Mouse (Mus musculus) embryonic facial prominence, embryonic 12.5 days (tissue): Measurements from ENCODE around the gene Mrps5. TPM values are rescaled to one million over a fixed set of nuclear protein-coding genes. Genes with fewer than 3 reads are reported as not detected.

Experiments used
- ATAC-seq: fragments of 200-750 bp; cut with Nextera tagmentation; 2 replicates; pipeline ENCODE4 v1.8.0; 2017; ENCODE audit not compliant: insufficient number of reproducible peaks, insufficient read depth, low FRiP score, low TSS enrichment
- H3K27ac ChIP-seq: fragments of 300-500 bp; sonication (generic); 2 replicates; pipeline ENCODE4 v1.5.1; 2016; ENCODE audit warnings: mild to moderate bottlenecking
- H3K27me3 ChIP-seq: fragments of 300-500 bp; sonication (generic); 2 replicates; pipeline ENCODE4 v1.6.1; 2016; ENCODE audit warnings: mild to moderate bottlenecking, moderate library complexity
- H3K36me3 ChIP-seq: fragments of 300-500 bp; sonication (generic); 2 replicates; pipeline ENCODE4 v1.6.1; 2016; ENCODE audit warnings: mild to moderate bottlenecking
- H3K4me1 ChIP-seq: fragments of 300-500 bp; sonication (generic); 2 replicates; pipeline ENCODE4 v1.6.1; 2016
- H3K4me2 ChIP-seq: fragments of 300-500 bp; sonication (generic); replicated peaks from 2 replicates; pipeline ENCODE4 v1.6.1; 2016; ENCODE audit warnings: mild to moderate bottlenecking, moderate library complexity
- H3K4me3 ChIP-seq: fragments of 300-500 bp; sonication (generic); 2 replicates; pipeline ENCODE4 v1.5.1; 2016; ENCODE audit warnings: mild to moderate bottlenecking
- H3K9ac ChIP-seq: fragments of 300-500 bp; sonication (generic); 2 replicates; pipeline ENCODE4 v1.6.1; 2016; ENCODE audit warnings: mild to moderate bottlenecking, moderate library complexity
- H3K9me3 ChIP-seq: fragments of 300-500 bp; sonication (generic); 2 replicates; pipeline ENCODE4 v1.6.1; 2016; ENCODE audit warnings: mild to moderate bottlenecking, moderate library complexity
- WGBS: fragments of 180-500 bp; shearing (Covaris S2); methylation state at CpG from one replicate; pipeline ENCODE4 v1.1.7; 2016; 5-methylcytosine and 5-hydroxymethylcytosine counted together
- polyA plus RNA-seq: library from polyadenylated mRNA; unstranded; fragments of >200 nt; fragmentation: Nextera tagmentation; extraction: Ambion mirVana; gene quantifications from 2 replicates; pipeline ENCODE4 v1.2.1, GENCODE M21; 2016

Gene Mrps5
- polyA plus RNA-seq, 1 experiment from 2014 or later: 139 TPM

GRCm38 (mm10) chr2:127624786-127625185 lies 37.8 kb downstream of the Mrps5 start:
- H3K4me3 ChIP-seq: no peak overlapping the region
- H3K9me3 ChIP-seq: no peaks in the 10 kb centered on the region
- H3K4me2 ChIP-seq: no peak overlapping the region
- H3K9ac ChIP-seq: no peak overlapping the region
- H3K36me3 ChIP-seq: no peaks in the 10 kb centered on the region
- H3K27me3 ChIP-seq: no peaks in the 10 kb centered on the region
- ATAC-seq: no peak
- no peaks in the 10 kb centered on the region for H3K4me1 ChIP-seq
- H3K27ac ChIP-seq: no peak overlapping the region
- 87% methylated on average over 2 of the region's 2 CpGs for WGBS

DNA sequence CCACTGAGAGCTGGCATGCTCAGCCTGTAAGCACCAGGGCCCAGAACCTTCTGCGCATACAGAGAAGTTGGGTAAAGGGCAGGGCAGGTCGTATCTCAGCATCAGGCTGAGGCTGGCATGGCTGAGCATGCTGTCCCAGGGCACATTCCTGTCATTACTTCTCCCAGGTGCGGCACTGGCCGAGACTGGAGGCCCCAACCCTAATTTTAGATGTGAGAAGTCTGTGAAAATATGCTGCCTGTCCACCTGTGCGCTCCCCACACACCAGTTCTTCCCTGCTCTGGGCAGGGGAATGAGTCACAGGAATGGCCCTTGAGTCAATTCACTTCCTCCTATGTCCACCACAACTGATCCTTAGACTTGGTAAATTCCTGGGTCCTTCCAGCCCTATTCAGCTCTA lies 38.6 kb downstream of the Mrps5 start:
- Histone ChIP-seq H3K4me2 (no peak overlapping the region), H3K27me3 (no peaks in the 10 kb centered on the region), H3K4me3 (no peak overlapping the region), H3K9ac (no peak overlapping the region), H3K4me1 (no peaks in the 10 kb centered on the region), H3K9me3 (no peaks in the 10 kb centered on the region), H3K36me3 (no peaks in the 10 kb centered on the region), H3K27ac (no peak overlapping the region)
- WGBS: 57% methylated on average over 5 of the region's 5 CpGs
- no peak for ATAC-seq

- no peaks in the 10 kb centered on the region for H3K36me3 ChIP-seq
- ATAC-seq: no peak
- no peak overlapping the region for H3K4me2 ChIP-seq
- no peaks in the 10 kb centered on the region for H3K27me3 ChIP-seq
- no peak overlapping the region for H3K27ac ChIP-seq
- no peak overlapping the region for H3K9ac ChIP-seq
- WGBS: 28% methylated on average over 6 of the region's 6 CpGs
- no peak overlapping the region for H3K4me3 ChIP-seq
- H3K4me1 ChIP-seq: no peaks in the 10 kb centered on the region
- H3K9me3 ChIP-seq: no peaks in the 10 kb centered on the region
Measured at GRCm38 (mm10) chr2:127627354-127627753, 40.3 kb downstream of the Mrps5 start.

DNA sequence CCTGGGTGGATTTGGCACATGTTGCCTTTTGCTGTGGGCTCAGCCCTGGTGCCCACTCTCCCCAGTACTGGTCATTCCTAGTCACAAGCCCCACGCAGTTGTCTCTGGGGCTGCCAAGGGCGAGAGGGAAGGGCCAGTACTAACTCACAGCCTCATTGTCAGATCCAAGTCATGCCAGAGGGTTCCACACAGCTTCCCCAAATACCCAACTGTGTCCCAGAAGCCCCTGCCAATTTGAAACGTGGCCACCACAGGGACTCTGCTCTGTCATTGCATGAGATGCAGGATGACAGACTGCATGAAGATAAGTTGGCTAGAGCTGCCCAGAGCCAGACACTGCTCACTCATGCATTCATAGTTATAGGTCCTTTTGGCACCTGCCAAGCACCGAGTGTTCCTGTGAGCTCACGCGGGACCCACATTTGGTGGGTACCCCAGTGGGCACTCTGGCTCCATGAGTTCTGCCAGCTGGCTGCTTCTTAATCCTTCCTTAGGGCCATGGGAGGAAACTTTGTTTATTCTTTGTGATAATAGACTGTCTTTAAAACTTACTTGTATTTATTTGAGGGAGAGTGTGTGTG lies 41.1 kb downstream of the Mrps5 start:
- H3K9ac ChIP-seq: no peak overlapping the region
- 85% methylated on average over 6 of the region's 6 CpGs for WGBS
- no peak overlapping the region for H3K4me3 ChIP-seq
- ATAC-seq: no peak
- no peaks in the 10 kb centered on the region for H3K27me3 ChIP-seq
- H3K9me3 ChIP-seq: no peaks in the 10 kb centered on the region
- no peaks in the 10 kb centered on the region for H3K36me3 ChIP-seq
- no peak overlapping the region for H3K27ac ChIP-seq
- H3K4me2 ChIP-seq: no peak overlapping the region
- H3K4me1 ChIP-seq: no peaks in the 10 kb centered on the region

DNA sequence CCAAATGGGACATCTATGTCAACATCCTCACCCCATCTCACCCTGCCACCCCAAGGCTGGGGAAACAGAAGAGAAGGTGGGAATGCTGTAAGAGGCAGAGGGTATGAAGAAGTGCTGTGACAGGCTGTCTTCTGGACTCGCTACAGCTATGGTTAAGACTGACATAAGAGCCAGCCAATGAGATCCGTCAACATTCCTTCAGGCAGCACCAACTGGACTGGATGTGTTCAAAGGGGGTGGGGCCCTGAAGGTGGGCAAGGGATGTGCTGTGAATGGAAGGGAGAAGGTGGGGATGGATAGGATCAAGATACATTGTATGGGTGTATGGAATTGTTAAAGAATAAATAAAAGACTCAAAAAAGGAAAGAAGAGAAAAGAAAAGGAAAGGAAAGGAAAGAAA lies 45.6 kb downstream of the Mrps5 start:
- WGBS: 63% methylated on average over 2 of the region's 2 CpGs
- H3K27ac ChIP-seq: no peak overlapping the region

GRCm38 (mm10) chr2:127635581-127635980 lies 48.6 kb downstream of the Mrps5 start:
- H3K27me3 ChIP-seq: no peaks in the 10 kb centered on the region
- H3K27ac ChIP-seq: no peak overlapping the region
- no peak overlapping the region for H3K4me2 ChIP-seq
- H3K4me3 ChIP-seq: no peak overlapping the region
- ATAC-seq: no peak
- H3K36me3 ChIP-seq: no peaks in the 10 kb centered on the region
- no peaks in the 10 kb centered on the region for H3K4me1 ChIP-seq
- H3K9me3 ChIP-seq: no peaks in the 10 kb centered on the region
- no peak overlapping the region for H3K9ac ChIP-seq
- WGBS: 63% methylated on average over 6 of the region's 6 CpGs

More for the DNA sequence above, 45.6 kb downstream of the Mrps5 start:
- no peaks in the 10 kb centered on the region for H3K36me3 ChIP-seq
- no peak for ATAC-seq
- H3K27me3 ChIP-seq: no peaks in the 10 kb centered on the region
- H3K9me3 ChIP-seq: no peaks in the 10 kb centered on the region
- H3K4me2 ChIP-seq: no peak overlapping the region
- no peak overlapping the region for H3K4me3 ChIP-seq
- no peak overlapping the region for H3K9ac ChIP-seq
- no peaks in the 10 kb centered on the region for H3K4me1 ChIP-seq

GRCm38 (mm10) chr2:127638973-127639372 lies 52.0 kb downstream of the Mrps5 start:
- WGBS: 67% methylated on average over 9 of the region's 9 CpGs
- Histone ChIP-seq H3K4me2 (no peak overlapping the region), H3K27ac (no peak overlapping the region), H3K4me3 (no peak overlapping the region), H3K36me3 (no peaks in the 10 kb centered on the region), H3K4me1 (peaks cover 7% of the 10 kb centered on the region), H3K9ac (no peak overlapping the region), H3K27me3 (0 out of 2 replicates have a peak, but pooled peaks cover 4% of the 10 kb centered on the region), H3K9me3 (no peaks in the 10 kb centered on the region)
- ATAC-seq: no peak

- 0 out of 2 replicates have a peak, but pooled peaks have one; percentile 39 for ATAC-seq
Measured at GRCm38 (mm10) chr2:127643728-127644704, 57.0 kb downstream of the Mrps5 start.

DNA sequence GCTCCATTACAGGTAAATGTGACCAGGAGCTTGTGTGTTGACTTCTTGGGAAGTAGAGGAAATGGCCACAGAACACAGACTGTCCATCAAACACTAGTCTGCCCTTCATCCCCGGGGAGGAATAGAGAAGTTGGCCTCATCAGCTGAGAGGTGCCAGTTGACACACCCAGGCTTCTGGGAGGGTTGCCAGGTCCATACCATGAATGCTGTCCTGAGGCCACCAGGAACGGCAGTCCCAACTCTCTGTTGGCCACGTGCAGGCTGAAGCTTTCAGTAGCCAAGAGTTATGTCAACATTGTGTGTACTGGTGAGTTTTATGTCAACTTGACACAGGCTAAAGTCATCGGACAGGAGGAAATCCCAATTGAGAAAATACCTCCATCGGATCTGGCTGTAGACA lies 59.9 kb downstream of the Mrps5 start:
- no peak overlapping the region for H3K4me2 ChIP-seq
- H3K36me3 ChIP-seq: no peaks in the 10 kb centered on the region
- H3K9ac ChIP-seq: no peak overlapping the region
- no peak overlapping the region for H3K27ac ChIP-seq
- no peak overlapping the region for H3K4me3 ChIP-seq
- no peaks in the 10 kb centered on the region for H3K9me3 ChIP-seq
- WGBS: 73% methylated on average over 5 of the region's 5 CpGs
- ATAC-seq: no peak
- peaks cover 18% of the 10 kb centered on the region for H3K4me1 ChIP-seq
- peaks cover 10% of the 10 kb centered on the region for H3K27me3 ChIP-seq

More at GRCm38 (mm10) chr2:127643728-127644704, 57.0 kb downstream of the Mrps5 start:
- 42% methylated on average over 19 of the region's 19 CpGs for WGBS
- H3K27me3 ChIP-seq: peaks cover 4% of the 10 kb centered on the region; the same call in 1 of the 2 replicates
- H3K4me2 ChIP-seq: peak overlapping the region; percentile 16; the same call in 1 of the 2 replicates
- no peak overlapping the region for H3K4me3 ChIP-seq
- peak overlapping the region; percentile 59; the same call in 1 of the 2 replicates for H3K27ac ChIP-seq
- no peaks in the 10 kb centered on the region for H3K36me3 ChIP-seq
- H3K9ac ChIP-seq: no peak overlapping the region
- no peaks in the 10 kb centered on the region for H3K9me3 ChIP-seq
- H3K4me1 ChIP-seq: peaks cover 18% of the 10 kb centered on the region

DNA sequence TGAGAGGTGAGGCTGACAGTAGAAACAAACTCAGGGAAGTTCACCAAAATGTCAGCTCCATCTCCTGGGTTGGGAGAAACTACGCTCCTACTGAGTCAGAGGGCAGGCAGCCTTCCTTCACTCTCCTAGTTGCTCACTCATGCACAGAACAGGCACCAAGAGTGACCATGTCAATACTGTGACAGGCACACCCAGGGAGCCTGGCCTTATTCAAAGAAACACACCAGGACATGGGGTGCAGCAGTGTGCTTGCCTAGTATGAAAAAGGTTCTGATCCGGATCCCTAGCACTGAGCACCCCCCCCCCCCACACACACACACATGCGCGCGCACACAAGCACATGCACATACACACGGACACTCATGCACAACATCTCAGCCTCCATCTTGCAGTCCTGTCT lies 61.1 kb downstream of the Mrps5 start:
- peaks cover 18% of the 10 kb centered on the region for H3K4me1 ChIP-seq
- H3K4me2 ChIP-seq: no peak overlapping the region
- H3K9me3 ChIP-seq: no peaks in the 10 kb centered on the region
- H3K9ac ChIP-seq: no peak overlapping the region
- no peak overlapping the region for H3K4me3 ChIP-seq
- WGBS: 90% methylated on average over 6 of the region's 6 CpGs
- no peak overlapping the region for H3K27ac ChIP-seq
- H3K27me3 ChIP-seq: peaks cover 19% of the 10 kb centered on the region
- no peak for ATAC-seq
- H3K36me3 ChIP-seq: no peaks in the 10 kb centered on the region

DNA sequence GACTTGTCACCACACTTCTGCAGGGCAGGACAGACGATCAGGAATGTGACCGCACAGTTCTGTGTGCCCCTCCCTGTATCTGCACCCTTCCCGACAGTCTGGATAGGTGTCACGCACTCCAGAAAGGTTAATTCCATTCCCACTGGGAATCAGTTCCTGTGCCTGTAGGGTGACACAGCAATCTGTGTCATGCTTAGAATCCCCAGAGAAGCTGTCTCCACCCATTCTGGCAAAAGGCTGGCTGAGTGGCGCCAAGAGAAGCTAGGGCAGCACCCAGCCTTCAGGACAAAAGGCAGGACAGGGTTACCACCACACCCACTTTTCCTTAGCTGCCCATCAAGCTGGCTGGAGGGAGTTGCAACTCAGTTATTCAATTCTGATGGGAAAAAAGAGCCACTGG lies 62.9 kb downstream of the Mrps5 start:
- Histone ChIP-seq H3K9ac (no peak overlapping the region), H3K4me3 (no peak overlapping the region), H3K36me3 (no peaks in the 10 kb centered on the region), H3K4me2 (no peak overlapping the region), H3K27me3 (peaks cover 36% of the 10 kb centered on the region), H3K4me1 (peaks cover 3% of the 10 kb centered on the region; the same call in 1 of the 2 replicates), H3K27ac (no peak overlapping the region), H3K9me3 (no peaks in the 10 kb centered on the region)
- WGBS: 64% methylated on average over 5 of the region's 5 CpGs
- ATAC-seq: no peak

GRCm38 (mm10) chr2:127651601-127652000 lies 64.6 kb downstream of the Mrps5 start:
- 71% methylated on average over 5 of the region's 5 CpGs for WGBS
- Histone ChIP-seq H3K9me3 (no peaks in the 10 kb centered on the region), H3K27me3 (peaks cover 53% of the 10 kb centered on the region), H3K4me1 (peaks cover 7% of the 10 kb centered on the region; the same call in 1 of the 2 replicates), H3K36me3 (no peaks in the 10 kb centered on the region), H3K4me2 (no peak overlapping the region), H3K27ac (no peak overlapping the region), H3K4me3 (no peak overlapping the region), H3K9ac (no peak overlapping the region)
- no peak for ATAC-seq
